Mouse (Mus musculus) lung, adult 2 months (tissue): ENCODE data around the gene Myom3. TPM values are rescaled to one million over a fixed set of nuclear protein-coding genes. Genes with fewer than 3 reads are reported as not detected.

ENCODE experiments used
- DNase-seq: peaks from one replicate; pipeline ENCODE4 v3.0.0; 2022
- H3K4me1 ChIP-seq: fragments of 200-500 bp; 2 replicates; pipeline ENCODE4 v1.6.1; 2011; ENCODE audit warnings: low read length; ENCODE audit not compliant: control insufficient read depth, insufficient read depth
- H3K4me3 ChIP-seq: fragments of 200-500 bp; replicated peaks from 2 replicates; pipeline ENCODE3; 2011; ENCODE audit warnings: low read depth, mild to moderate bottlenecking, control low read depth, low read length; ENCODE audit errors: extremely low read depth
- CTCF ChIP-seq: fragments of 200-500 bp; IDR thresholded peaks from 2 replicates; pipeline ENCODE4 v1.5.1; 2011; ENCODE audit warnings: mild to moderate bottlenecking, low read length, control low read depth; ENCODE audit not compliant: insufficient read depth
- POLR2A ChIP-seq: fragments of 200-500 bp; IDR thresholded peaks from 2 replicates; pipeline ENCODE4 v1.6.1; 2011; ENCODE audit warnings: low read depth, mild to moderate bottlenecking, control low read depth, low read length, borderline replicate concordance; ENCODE audit errors: extremely low read depth
- WGBS: fragments of 180-500 bp; shearing (Covaris S2); methylation state at CpG from one replicate; pipeline ENCODE4 v1.1.7; 2018; 5-methylcytosine and 5-hydroxymethylcytosine counted together
- polyA plus RNA-seq: library from polyadenylated mRNA; depleted of rRNA; stranded (reverse); fragments of >200 nt; gene quantifications from 2 replicates; pipeline ENCODE4 v1.2.3, GENCODE M21; 2012

Myom3 gene
- polyA plus RNA-seq, 1 experiment, result 3.1 TPM

- H3K4me3 ChIP-seq, result no peak overlapping the region
- no peaks in the 10 kb centered on the region for H3K4me1 ChIP-seq
- DNase-seq, result no peak
- 73% methylated on average over 6 of the region's 6 CpGs for WGBS
- TF ChIP-seq CTCF (no peak), POLR2A (no peak)
Measured at GRCm38 (mm10) chr4:135771592-135771991, 12.1 kb downstream of the Myom3 start.

GRCm38 (mm10) chr4:135772671-135773070 is 13.2 kb downstream of the Myom3 start:
- TF ChIP-seq CTCF, result no peak
- TF ChIP-seq POLR2A, result no peak
- WGBS, result 62% methylated on average over 4 of the region's 4 CpGs

GRCm38 (mm10) chr4:135774496-135774895 is 15.0 kb downstream of the Myom3 start:
- no peak overlapping the region for H3K4me3 ChIP-seq
- 59% methylated on average over 8 of the region's 8 CpGs for WGBS
- H3K4me1 ChIP-seq, result no peaks in the 10 kb centered on the region
- no peak for DNase-seq
- TF ChIP-seq CTCF (no peak), POLR2A (no peak)

More at GRCm38 (mm10) chr4:135772671-135773070, 13.2 kb downstream of the Myom3 start:
- Histone ChIP-seq H3K4me3 (no peak overlapping the region), H3K4me1 (no peaks in the 10 kb centered on the region)
- DNase-seq, result no peak

- no peaks in the 10 kb centered on the region for H3K4me1 ChIP-seq
- TF ChIP-seq POLR2A, result no peak
- no peak for TF ChIP-seq CTCF
- WGBS, result 88% methylated on average over 4 of the region's 4 CpGs
- no peak for DNase-seq
- no peak overlapping the region for H3K4me3 ChIP-seq
Measured at GRCm38 (mm10) chr4:135776850-135777249, 17.3 kb downstream of the Myom3 start.

- no peak for DNase-seq
- WGBS, result 70% methylated on average over 9 of the region's 9 CpGs
- Histone ChIP-seq H3K4me3 (no peak overlapping the region), H3K4me1 (no peaks in the 10 kb centered on the region)
- TF ChIP-seq CTCF, result no peak
Measured at GRCm38 (mm10) chr4:135779661-135780060, 20.1 kb downstream of the Myom3 start.

GRCm38 (mm10) chr4:135780255-135780654 is 20.7 kb downstream of the Myom3 start:
- Histone ChIP-seq H3K4me1 (no peaks in the 10 kb centered on the region), H3K4me3 (no peak overlapping the region)
- no peak for TF ChIP-seq CTCF
- no peak for TF ChIP-seq POLR2A
- DNase-seq, result no peak
- 47% methylated on average over 3 of the region's 3 CpGs for WGBS

- TF ChIP-seq CTCF, result no peak
- no peak for TF ChIP-seq POLR2A
- Histone ChIP-seq H3K4me1 (no peaks in the 10 kb centered on the region), H3K4me3 (no peak overlapping the region)
- DNase-seq, result no peak
- 80% methylated on average over 5 of the region's 5 CpGs for WGBS
Measured at GRCm38 (mm10) chr4:135781304-135781703, 21.8 kb downstream of the Myom3 start.

GRCm38 (mm10) chr4:135786581-135786980 is 27.1 kb downstream of the Myom3 start:
- TF ChIP-seq CTCF (no peak), POLR2A (no peak)
- no peak overlapping the region for H3K4me3 ChIP-seq
- H3K4me1 ChIP-seq, result no peaks in the 10 kb centered on the region
- no peak for DNase-seq
- 69% methylated on average over 5 of the region's 5 CpGs for WGBS

GRCm38 (mm10) chr4:135787271-135787670 is 27.8 kb downstream of the Myom3 start:
- no peak overlapping the region for H3K4me3 ChIP-seq
- no peak for DNase-seq
- no peaks in the 10 kb centered on the region for H3K4me1 ChIP-seq
- WGBS, result 83% methylated on average over 6 of the region's 6 CpGs
- TF ChIP-seq POLR2A (no peak), CTCF (no peak)

GRCm38 (mm10) chr4:135789135-135789534 is 29.6 kb downstream of the Myom3 start:
- DNase-seq, result no peak
- TF ChIP-seq CTCF (no peak), POLR2A (no peak)
- H3K4me3 ChIP-seq, result no peak overlapping the region
- WGBS, result 66% methylated on average over 2 of the region's 2 CpGs
- no peaks in the 10 kb centered on the region for H3K4me1 ChIP-seq

GRCm38 (mm10) chr4:135792821-135793220 is 33.3 kb downstream of the Myom3 start:
- 66% methylated on average over 5 of the region's 5 CpGs for WGBS
- no peak for DNase-seq
- no peak overlapping the region for H3K4me3 ChIP-seq
- no peak for TF ChIP-seq CTCF
- no peak for TF ChIP-seq POLR2A
- peaks cover 7% of the 10 kb centered on the region for H3K4me1 ChIP-seq
